Mouse (Mus musculus): ENCODE data around the gene Nip7.
"Not testable (repeated sequence)": the region's sequence is repeated elsewhere in the genome, so short reads cannot be mapped to it uniquely, and the experiment has no call there.

Gene Nip7

GRCm38 (mm10) chr8:107056076-107056972 is at the start of gene Nip7, which contains the start of gene Cog8:
TSS of gene Nip7 (plus strand) at chr8:107056877.
TSS of gene Cog8 (minus strand) at chr8:107056689.
- DNase-seq: peak; percentile 96

DNA sequence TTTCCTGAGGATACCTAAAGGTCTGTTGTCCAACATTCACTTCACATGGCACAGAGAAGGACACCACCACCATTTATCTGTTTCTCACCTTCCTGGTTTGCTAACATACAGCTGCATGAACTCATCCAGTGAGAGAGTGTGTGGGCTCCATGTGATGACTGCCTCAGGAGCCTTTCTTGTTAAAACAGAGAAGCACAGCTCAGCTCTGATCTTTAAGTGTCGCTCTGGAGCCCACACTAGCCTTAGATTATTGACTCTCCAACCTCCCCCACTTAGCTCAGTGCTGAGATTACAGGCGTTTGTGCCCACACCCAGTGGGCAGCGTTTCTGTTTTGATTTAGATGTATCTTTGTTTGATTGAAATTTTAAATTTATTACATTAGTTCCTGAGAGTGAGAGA is 48.9 kb upstream of the Nip7 start:
- DNase-seq: no peak

DNA sequence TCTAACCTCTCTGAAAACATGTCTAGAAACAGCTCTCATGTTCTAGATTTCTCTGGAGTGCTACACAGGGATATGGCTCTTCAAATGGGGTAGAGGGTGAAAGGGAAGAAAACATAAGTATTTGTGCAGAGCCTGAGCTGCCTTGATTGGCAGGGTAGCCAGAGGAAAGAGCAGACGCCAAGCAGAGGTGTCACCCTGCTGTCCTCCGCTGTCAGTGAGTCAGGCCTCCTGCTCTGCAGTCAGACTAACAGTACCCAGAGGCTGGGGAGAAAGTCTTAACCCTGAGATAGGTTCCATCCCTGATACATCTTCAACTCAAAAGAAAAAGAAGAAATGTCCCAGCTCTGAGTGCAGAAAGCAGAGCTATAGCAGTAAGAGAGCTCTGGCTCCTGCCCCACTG is 44.0 kb upstream of the Nip7 start:
- DNase-seq: no peak

DNA sequence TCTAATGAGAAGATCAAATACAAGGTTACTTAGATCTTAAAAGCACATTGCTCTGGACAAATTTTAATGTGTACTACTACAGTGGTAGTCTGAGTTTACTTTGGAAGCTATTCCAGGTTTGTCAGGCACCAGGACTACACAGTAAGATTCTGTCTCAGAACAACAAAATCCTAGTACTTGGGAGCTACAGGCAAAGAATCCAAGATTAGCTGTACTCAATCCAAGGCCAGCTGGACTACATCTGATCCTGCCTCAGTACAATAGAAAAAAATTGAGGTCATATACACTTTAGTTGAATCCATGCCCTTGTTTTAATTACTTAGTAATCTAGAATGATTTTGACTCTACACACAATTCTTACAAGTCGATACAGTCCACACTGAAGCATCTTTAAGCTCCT is 41.8 kb upstream of the Nip7 start:
- DNase-seq: no peak

DNA sequence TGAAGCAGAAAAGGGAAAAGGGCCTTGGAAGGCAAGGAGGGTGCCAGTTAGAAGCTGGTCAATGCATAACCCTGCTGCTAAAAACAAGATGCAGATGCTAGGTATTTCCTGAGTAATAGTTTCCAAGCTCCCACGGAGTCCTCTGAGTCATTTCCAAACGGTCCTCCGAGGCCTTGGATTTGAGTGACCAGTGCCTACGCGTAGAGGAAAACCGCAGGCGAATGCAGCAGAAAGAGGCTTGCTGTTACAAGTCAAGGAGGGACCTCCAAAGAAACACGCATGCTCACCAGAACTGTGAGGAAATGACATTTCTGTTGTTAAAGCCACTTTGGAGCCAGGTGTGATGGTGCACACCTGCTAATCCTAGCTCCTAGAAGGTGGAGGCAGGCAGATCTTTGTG is 33.2 kb upstream of the Nip7 start:
- DNase-seq: no peak

- no peak for DNase-seq
These were observed 27.4 kb upstream of the Nip7 start for GRCm38 (mm10) chr8:107029310-107029709.

DNA sequence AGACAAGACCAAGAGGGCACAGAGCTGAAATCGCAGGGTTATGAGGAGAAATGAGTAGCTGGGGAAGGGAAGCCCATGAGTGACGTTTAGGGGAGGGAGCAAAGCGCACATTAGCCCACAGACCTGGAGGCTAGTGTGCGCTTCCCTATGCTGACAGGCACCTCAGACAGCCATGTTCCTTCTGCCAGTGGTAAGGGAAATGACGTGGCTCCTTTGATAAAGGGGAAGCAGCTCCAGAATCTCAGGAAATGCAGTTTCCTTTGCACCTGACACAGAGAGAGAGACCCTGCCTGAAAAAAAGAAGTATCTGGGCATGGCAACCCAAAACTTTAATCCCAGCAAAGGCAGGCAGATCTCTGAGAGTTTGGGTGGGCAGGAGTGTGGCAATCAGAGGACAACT is 26.6 kb upstream of the Nip7 start:
- DNase-seq: no peak

DNA sequence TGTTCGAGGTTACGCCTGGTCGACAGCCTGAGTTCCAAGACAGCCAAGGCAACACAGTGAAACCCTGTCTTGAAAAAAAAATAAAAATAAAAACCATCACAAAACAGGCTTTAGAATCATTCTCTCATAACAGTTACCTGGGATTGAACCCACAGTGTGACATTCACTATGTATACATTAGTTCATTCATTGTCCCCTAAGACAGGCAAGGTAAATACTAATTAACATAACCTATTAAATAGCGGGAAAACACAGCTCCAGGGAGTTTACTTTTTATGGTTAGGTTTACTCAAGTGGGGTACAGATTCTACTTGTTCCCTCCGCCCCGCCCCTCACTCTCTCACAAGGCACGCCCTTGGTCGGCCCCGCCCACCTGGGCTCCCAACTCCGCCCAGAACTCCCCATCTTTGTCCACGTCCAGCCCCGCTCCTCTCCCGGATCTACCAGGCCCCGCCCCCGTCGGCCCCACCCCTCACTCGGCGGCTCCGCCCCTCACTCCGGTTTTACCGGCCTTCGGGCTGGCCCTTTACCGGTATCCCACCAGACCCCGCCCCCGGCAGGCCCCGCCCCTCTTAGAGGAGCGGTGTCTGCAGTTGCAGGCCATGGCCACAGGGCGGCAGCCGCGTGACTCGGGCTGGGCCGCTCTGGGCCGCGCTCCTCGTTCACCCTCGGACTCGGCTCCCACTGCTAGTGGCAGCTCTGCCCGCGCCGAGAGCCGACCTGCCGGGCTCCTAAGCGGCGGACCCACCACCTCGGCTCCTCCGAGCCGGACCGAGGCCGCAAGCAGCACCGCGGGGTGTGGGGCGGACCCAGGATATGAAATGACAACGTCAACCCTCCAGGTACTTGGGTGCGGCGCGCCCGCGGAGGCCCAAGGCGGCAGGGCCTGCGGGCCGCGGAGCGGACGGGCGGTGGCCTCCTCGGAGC is 25.8 kb upstream of the Nip7 start, which contains the start of gene Vps4a:
TSS of gene Vps4a (plus strand) at position 573 of the 927 bp plus-strand sequence.
- peak; percentile 94 for DNase-seq

DNA sequence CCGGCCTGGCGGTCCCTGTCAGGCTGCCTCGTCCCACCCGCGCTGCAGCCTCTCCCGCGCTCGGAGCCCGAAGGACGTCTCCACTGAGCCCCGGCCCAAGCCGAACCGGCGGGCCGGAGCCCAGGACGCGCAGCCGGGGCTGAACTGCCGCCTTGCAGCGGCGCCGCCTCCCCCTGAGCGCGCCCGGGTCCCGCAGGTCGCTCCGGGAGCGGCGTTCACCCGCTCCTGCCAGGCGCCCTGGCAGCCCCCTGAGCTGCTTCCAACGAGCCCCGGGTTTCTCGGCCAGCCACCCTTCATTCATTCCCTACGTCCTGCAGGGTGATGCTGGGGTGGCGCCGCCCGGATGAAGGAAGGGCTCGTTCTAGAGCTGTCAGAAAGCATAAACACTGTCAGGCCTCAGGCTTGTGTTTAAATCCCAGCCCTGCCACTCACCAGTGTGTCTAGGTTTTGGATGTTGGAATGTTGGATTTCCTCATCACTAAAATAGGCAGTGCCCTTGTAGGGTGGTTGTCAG is 25.0 kb upstream of the Nip7 start:
- no peak for DNase-seq

DNA sequence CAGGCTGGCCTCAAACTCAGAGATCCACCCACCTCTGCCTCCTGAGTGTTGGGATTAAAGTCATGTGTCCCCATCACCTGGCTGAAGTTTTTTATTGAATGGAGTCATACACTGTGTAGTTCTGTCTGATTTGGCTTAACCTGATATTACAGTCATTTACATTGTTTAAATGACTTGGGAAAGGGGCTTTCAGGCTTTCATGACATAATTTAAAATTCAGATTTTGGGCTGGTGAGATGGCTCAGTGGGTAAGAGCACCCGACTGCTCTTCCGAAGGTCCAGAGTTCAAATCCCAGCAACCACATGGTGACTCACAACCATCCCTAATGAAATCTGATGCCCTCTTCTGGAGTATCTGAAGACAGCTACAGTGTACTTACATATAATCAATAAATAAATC is 23.1 kb upstream of the Nip7 start:
- not testable (repeated sequence) for DNase-seq

- no peak for DNase-seq
These were observed 21.0 kb upstream of the Nip7 start for GRCm38 (mm10) chr8:107035641-107036040.

DNA sequence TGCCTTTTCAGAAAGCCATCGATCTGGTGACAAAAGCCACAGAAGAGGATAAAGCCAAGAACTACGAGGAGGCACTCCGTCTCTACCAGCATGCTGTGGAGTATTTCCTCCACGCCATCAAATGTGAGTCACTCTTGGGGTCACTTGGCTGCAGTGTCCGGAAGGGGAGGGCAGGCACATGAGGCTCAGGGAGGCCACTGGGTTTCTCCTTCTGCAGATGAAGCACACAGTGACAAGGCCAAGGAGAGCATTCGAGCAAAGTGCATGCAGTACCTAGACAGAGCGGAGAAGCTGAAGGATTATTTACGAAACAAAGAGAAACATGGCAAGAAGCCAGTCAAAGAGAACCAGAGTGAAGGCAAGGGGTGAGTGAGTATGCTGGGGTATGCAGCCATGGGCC is 20.1 kb upstream of the Nip7 start:
- DNase-seq: no peak

DNA sequence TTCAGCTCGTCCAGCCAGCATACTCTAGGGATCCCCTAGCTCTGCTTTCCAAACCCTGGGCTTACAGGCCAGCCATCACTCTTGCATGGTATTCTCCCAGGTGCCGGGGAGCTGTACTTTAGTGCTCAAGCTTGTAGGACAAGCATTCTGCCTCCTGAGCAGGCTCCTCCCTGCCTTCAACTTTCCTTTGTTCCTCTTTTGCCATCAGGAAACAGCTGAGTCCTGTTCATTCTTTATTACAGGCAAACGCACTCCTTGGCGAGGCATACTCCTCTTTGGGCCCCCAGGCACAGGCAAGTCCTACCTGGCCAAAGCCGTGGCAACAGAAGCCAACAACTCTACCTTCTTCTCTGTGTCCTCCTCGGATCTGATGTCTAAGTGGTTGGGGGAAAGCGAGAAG is 16.0 kb upstream of the Nip7 start:
- no peak for DNase-seq

DNA sequence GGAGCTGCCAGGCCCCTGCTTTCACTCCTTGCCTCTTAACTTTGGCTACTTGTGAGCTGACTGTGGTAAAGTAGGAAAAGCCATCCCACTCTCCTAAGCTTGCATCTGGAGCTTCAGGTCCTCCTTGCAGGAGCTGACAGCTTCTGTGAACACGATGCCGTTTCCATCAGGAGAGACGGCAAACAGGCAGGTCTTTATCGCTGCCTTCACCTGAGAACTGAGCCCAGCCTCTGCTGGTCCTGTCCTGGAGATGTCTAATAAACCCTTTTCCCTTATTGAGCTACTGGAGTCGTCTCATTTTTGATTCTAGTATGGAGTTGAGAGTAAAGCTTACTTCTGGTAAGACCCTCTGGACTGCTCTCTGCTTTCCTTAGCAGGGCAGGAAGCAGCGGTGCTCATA is 11.2 kb upstream of the Nip7 start:
- no peak for DNase-seq

GRCm38 (mm10) chr8:107046976-107047375 is 9.7 kb upstream of the Nip7 start:
- DNase-seq: no peak

DNA sequence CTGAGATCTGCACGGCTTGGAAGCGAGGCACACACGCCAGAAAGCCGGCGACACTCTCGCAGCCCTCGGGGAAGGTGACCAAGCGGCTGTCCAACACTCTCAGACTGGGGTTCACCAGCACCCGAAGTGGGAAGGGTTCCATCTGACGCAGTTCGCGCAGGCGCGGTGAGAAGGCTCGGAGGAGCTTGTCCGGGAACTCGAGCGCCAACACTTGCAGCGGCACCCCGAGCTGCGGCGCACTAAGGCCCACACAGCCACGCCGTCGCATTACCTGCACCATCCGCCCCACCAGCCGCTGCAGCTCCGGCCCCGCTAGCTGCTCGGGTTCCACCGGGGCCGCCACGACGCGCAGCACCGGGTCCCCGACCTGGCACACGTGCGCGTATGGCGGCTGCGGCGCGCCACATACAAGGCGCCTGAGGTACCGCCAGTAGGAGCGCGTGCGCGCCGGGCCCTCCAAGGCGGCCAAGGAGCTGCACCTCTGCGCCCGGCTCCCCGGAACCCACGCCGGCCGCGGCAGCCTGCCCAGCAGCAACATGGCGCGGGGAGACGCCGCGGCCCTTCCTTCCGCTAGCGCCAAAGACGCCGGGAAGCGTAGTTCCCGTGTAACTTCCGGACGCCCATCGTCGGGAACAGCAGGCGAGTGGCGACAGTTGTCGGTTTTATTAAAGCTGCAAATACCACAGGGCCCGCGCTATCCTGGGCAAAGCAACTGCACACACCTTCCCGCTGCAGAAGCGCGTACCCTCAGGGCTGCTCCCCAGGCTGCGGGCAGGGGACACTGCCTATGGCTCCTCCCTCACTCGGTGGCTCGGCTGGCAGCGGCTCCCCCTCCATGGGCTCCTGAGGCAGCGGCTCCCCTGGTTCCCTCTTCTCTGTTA is 8.4 kb upstream of the Nip7 start, which contains the start of gene Pdf:
TSS of gene Pdf (minus strand) at position 554 of the 881 bp plus-strand sequence.
- DNase-seq: peak; percentile 87

GRCm38 (mm10) chr8:107049480-107049879 is 7.2 kb upstream of the Nip7 start:
- no peak for DNase-seq

DNA sequence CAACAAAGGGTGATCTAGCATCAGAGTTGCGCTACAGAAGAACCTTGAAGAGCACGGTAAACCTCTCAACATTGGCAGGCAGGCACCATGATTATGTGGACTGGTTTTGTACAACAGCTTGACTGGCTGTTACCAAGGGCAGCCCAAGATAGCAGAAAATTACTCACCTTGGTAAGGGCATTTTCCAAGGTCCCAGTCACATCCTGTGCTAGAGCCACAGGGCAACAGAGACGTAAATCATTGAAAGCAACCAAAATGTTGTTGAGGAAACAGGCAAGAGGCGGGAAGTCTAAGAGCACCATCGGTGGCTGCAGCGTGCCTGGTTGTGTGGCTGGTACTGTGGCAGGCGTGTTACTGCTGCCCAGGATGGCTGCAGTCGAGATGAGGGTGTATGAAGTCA is 4.6 kb upstream of the Nip7 start:
- no peak for DNase-seq

DNA sequence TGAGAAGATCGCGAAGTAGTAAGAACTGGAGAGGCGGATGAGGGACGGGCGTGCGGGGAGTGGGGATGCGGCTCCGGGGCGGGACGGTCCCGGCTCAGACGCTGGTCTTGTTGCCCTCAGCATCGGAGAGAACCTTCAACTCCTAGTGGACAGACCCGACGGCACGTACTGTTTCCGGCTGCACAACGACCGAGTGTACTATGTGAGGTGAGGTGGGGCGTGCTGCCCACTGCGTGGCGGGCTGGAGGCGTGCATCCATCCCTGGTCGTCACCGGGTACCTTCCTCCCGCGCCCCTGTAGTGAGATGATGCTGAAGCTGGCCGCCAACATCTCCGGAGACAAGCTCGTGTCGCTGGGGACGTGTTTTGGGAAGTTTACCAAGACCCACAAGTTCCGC is 294 bp downstream of the Nip7 start:
- DNase-seq: no peak

DNA sequence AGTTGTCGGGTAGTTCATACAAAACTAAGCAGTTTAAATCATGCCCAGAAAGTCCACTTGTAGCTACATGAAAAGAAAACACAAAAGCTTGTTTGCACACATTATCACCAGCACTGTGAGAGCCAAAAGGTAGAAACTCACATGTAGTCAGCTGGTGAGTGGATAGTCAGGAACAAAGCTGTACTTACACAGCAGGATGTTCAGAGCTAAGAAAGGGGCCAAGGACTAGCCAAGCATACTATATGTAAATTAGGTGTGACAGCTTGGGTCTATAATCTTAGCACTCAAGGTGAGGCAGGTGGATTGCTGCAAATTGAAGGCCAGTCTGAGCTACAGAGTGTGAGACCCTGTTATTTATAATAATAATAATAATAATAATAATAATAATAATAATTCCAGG is 5.9 kb downstream of the Nip7 start:
- no peak for DNase-seq

DNA sequence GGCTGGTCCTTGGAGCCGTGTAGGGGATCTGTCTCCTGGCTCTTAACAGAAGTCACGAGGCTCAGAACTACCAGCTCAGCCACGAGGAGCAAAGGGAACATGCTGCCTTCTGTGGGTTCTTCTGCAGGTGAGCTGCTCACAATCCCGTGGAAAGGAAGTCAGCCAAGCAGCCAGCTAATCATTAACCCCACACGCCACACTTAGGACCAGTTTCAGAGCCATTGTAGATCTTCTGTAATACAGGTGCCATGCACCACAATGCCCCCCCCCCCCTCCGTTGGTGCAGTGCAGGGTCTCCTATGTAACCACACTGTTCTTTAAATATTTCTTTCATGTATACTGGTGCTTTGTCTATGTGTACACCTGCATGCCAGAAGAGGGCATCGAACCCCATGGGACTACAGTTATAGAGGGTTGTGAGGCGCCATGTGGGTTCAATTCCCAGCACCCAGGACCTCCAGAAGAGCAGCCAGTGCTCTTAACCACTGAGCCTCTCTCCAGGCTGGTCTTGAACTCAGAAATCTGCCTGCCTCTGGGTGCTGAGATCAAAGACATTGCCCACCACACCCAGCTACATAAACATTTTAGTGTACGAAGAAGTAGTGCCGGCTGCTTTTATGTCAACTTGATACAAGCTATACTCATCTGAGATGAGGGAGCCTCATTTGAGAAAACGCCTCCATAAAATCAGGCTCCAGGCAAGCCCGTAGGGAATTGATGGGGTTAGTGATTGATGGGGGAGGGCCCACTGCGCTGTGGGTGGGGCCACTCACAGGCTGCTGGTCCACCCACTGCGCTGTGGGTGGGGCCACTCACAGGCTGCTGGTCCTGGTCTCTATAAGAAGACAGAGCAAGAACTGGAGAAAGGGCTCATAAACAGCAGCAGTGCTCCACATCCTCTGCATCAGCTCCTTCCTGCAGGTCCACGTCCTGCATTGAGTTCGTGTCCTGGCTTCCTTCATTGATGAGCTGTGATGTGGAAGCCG is 9.1 kb downstream of the Nip7 start, which contains the start of gene Tmed6:
TSS of gene Tmed6 (minus strand) at position 134 of the 986 bp plus-strand sequence.
- no peak for DNase-seq
